Mouse (Mus musculus) ES-Bruce4 (cell line): ENCODE results near the gene Sec14l3.

Experiments
- CTCF ChIP-seq: IDR thresholded peaks from one replicate; pipeline ENCODE4 v1.8.1; 2011; ENCODE audit warnings: low read depth, low read length
- EP300 ChIP-seq: IDR thresholded peaks from 2 replicates; pipeline ENCODE4 v1.6.1; 2011; ENCODE audit warnings: low read depth, low read length; ENCODE audit not compliant: insufficient read depth
- POLR2A ChIP-seq: IDR thresholded peaks from one replicate; pipeline ENCODE4 v1.8.1; 2011; ENCODE audit warnings: low read length; ENCODE audit not compliant: insufficient read depth

- TF ChIP-seq CTCF = no peak
- no peak for TF ChIP-seq POLR2A
- TF ChIP-seq EP300 = no peak
These were observed 34.2 kb downstream of the Sec14l3 start for GRCm38 (mm10) chr11:4098816-4099215.
